Mouse (Mus musculus) kidney, postnatal 0 days (tissue): ENCODE data around the gene Rfx3. TPM values are rescaled to one million over a fixed set of nuclear protein-coding genes. Genes with fewer than 3 reads are reported as not detected.

Source experiments
- ATAC-seq: fragments of 200-750 bp; cut with Nextera tagmentation; replicated peaks from 2 replicates; pipeline ENCODE4 v1.8.0; 2017; ENCODE audit warnings: low read depth, moderate number of reproducible peaks, moderate TSS enrichment, moderate library complexity; ENCODE audit not compliant: low FRiP score
- DNase-seq: peaks from one replicate; pipeline ENCODE4 v3.0.0-alpha.2; 2016; ENCODE audit warnings: low spot score
- H3K27ac ChIP-seq: fragments of 300-500 bp; sonication (generic); 2 replicates; pipeline ENCODE4 v1.5.1; 2014; ENCODE audit warnings: mild to moderate bottlenecking
- H3K27me3 ChIP-seq: fragments of 300-500 bp; sonication (generic); 2 replicates; pipeline ENCODE4 v1.6.1; 2014; ENCODE audit warnings: low read length, mixed read lengths; ENCODE audit not compliant: insufficient read depth
- H3K36me3 ChIP-seq: fragments of 300-500 bp; sonication (generic); 2 replicates; pipeline ENCODE4 v1.6.1; 2014; ENCODE audit warnings: low read length, mixed read lengths; ENCODE audit not compliant: insufficient read depth
- H3K4me1 ChIP-seq: fragments of 300-500 bp; sonication (generic); replicated peaks from 2 replicates; pipeline ENCODE4 v1.6.1; 2014; ENCODE audit warnings: antibody characterized with exemption, low read length, mixed read lengths; ENCODE audit not compliant: insufficient read depth
- H3K4me2 ChIP-seq: fragments of 300-500 bp; sonication (generic); 2 replicates; pipeline ENCODE4 v1.6.1; 2014; ENCODE audit warnings: mild to moderate bottlenecking, low read length, moderate library complexity, mixed read lengths
- H3K4me3 ChIP-seq: fragments of 300-500 bp; sonication (generic); replicated peaks from 2 replicates; pipeline ENCODE4 v1.5.1; 2014; ENCODE audit warnings: low read depth, low read length
- H3K9ac ChIP-seq: fragments of 300-500 bp; sonication (generic); 2 replicates; pipeline ENCODE4 v1.6.1; 2014; ENCODE audit warnings: low read depth, low read length
- H3K9me3 ChIP-seq: fragments of 300-500 bp; sonication (generic); replicated peaks from 2 replicates; pipeline ENCODE4 v1.6.1; 2016; ENCODE audit warnings: low read length, inconsistent platforms, mixed read lengths
- CTCF ChIP-seq: IDR thresholded peaks from 2 replicates; pipeline ENCODE4 v1.5.1; 2016; ENCODE audit warnings: antibody characterized with exemption, low read depth, mild to moderate bottlenecking, moderate library complexity
- WGBS: fragments of 180-500 bp; shearing (Covaris S2); extraction: QIAGEN DNeasy Blood & Tissue Kit; methylation state at CpG from one replicate; pipeline ENCODE4 v1.1.7; 2014; 5-methylcytosine and 5-hydroxymethylcytosine counted together
- polyA plus RNA-seq: library from polyadenylated mRNA; unstranded; fragments of >200 nt; fragmentation: Nextera tagmentation; extraction: Ambion mirVana; gene quantifications from 2 replicates; pipeline ENCODE4 v1.2.1, GENCODE M21; 2015

Gene Rfx3
- polyA plus RNA-seq, 1 experiment from 2014 or later = 5.6 TPM

- DNase-seq = no peak
- H3K4me1 ChIP-seq = no peaks in the 10 kb centered on the region
- no peak for ATAC-seq
- 58% methylated on average over 9 of the region's 9 CpGs for WGBS
- no peak overlapping the region for H3K9ac ChIP-seq
- H3K36me3 ChIP-seq = no peaks in the 10 kb centered on the region
- no peak overlapping the region for H3K4me3 ChIP-seq
- H3K27me3 ChIP-seq = no peaks in the 10 kb centered on the region
- H3K4me2 ChIP-seq = no peak overlapping the region
- no peaks in the 10 kb centered on the region for H3K9me3 ChIP-seq
- no peak overlapping the region for H3K27ac ChIP-seq
- TF ChIP-seq CTCF = no peak
These were observed 108.4 kb downstream of the Rfx3 start for GRCm38 (mm10) chr19:27902601-27903000.

- Histone ChIP-seq H3K9ac (no peak overlapping the region), H3K4me1 (no peaks in the 10 kb centered on the region), H3K27ac (no peak overlapping the region), H3K27me3 (no peaks in the 10 kb centered on the region), H3K4me3 (no peak overlapping the region), H3K9me3 (no peaks in the 10 kb centered on the region), H3K36me3 (no peaks in the 10 kb centered on the region), H3K4me2 (no peak overlapping the region)
- TF ChIP-seq CTCF = no peak
- 90% methylated on average over 6 of the region's 6 CpGs for WGBS
- DNase-seq = no peak
- no peak for ATAC-seq
These were observed 109.3 kb downstream of the Rfx3 start for GRCm38 (mm10) chr19:27901693-27902092.

- DNase-seq (no peak), ATAC-seq (no peak)
- Histone ChIP-seq H3K36me3 (no peaks in the 10 kb centered on the region), H3K4me1 (no peaks in the 10 kb centered on the region), H3K27ac (no peak overlapping the region), H3K9me3 (no peaks in the 10 kb centered on the region), H3K4me2 (no peak overlapping the region), H3K27me3 (no peaks in the 10 kb centered on the region), H3K9ac (no peak overlapping the region), H3K4me3 (no peak overlapping the region)
- TF ChIP-seq CTCF = no peak
- WGBS = 95% methylated on average over 3 of the region's 3 CpGs
These were observed 126.4 kb downstream of the Rfx3 start for GRCm38 (mm10) chr19:27884520-27884919.

GRCm38 (mm10) chr19:27877429-27877828 is 133.5 kb downstream of the Rfx3 start:
- no peaks in the 10 kb centered on the region for H3K36me3 ChIP-seq
- H3K27ac ChIP-seq = no peak overlapping the region
- H3K9ac ChIP-seq = no peak overlapping the region
- no peaks in the 10 kb centered on the region for H3K9me3 ChIP-seq
- WGBS = 68% methylated on average over 2 of the region's 2 CpGs
- H3K4me1 ChIP-seq = no peaks in the 10 kb centered on the region
- no peak overlapping the region for H3K4me3 ChIP-seq
- H3K4me2 ChIP-seq = no peak overlapping the region
- DNase-seq = no peak
- no peak for TF ChIP-seq CTCF
- H3K27me3 ChIP-seq = no peaks in the 10 kb centered on the region
- ATAC-seq = no peak

GRCm38 (mm10) chr19:27870794-27871193 is 140.2 kb downstream of the Rfx3 start:
- no peak for DNase-seq
- ATAC-seq = no peak
- no peak for TF ChIP-seq CTCF

GRCm38 (mm10) chr19:27859641-27860040 is 151.3 kb downstream of the Rfx3 start:
- Histone ChIP-seq H3K4me1 (no peaks in the 10 kb centered on the region), H3K4me2 (no peak overlapping the region), H3K9me3 (no peaks in the 10 kb centered on the region), H3K27me3 (no peaks in the 10 kb centered on the region), H3K4me3 (no peak overlapping the region), H3K27ac (no peak overlapping the region), H3K9ac (no peak overlapping the region), H3K36me3 (no peaks in the 10 kb centered on the region)
- ATAC-seq (no peak), DNase-seq (no peak)
- no peak for TF ChIP-seq CTCF

More at GRCm38 (mm10) chr19:27870794-27871193, 140.2 kb downstream of the Rfx3 start:
- Histone ChIP-seq H3K27ac (no peak overlapping the region), H3K27me3 (no peaks in the 10 kb centered on the region), H3K9ac (no peak overlapping the region), H3K4me2 (no peak overlapping the region), H3K4me1 (no peaks in the 10 kb centered on the region), H3K9me3 (no peaks in the 10 kb centered on the region), H3K36me3 (no peaks in the 10 kb centered on the region), H3K4me3 (no peak overlapping the region)
- 87% methylated on average over 3 of the region's 3 CpGs for WGBS

DNA sequence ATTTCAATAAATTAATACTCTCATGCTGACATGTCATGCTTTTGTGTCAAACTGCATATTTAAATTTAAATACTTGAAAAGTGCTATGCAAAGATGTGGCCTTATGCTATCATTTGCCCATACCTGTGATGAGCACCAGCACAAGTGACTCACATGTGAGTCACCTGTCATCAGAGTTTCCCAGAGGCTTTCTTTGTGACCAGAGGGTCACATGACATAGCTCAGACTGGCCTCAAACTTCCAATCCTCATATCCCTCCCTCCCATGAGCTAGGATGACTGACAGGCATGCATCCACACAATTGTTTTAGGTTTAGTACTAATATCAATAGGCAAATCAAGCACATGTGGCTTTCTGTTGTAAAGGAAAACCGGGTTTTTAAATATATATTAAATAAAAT is 162.0 kb downstream of the Rfx3 start:
- no peak for TF ChIP-seq CTCF

More for the DNA sequence above, 162.0 kb downstream of the Rfx3 start:
- DNase-seq = no peak
- Histone ChIP-seq H3K27me3 (no peaks in the 10 kb centered on the region), H3K27ac (no peak overlapping the region), H3K4me2 (no peak overlapping the region), H3K9ac (no peak overlapping the region), H3K4me1 (no peaks in the 10 kb centered on the region), H3K9me3 (no peaks in the 10 kb centered on the region), H3K36me3 (no peaks in the 10 kb centered on the region), H3K4me3 (no peak overlapping the region)
- ATAC-seq = no peak
- WGBS = 88% methylated on average over 1 of the region's 1 CpGs
